Mouse (Mus musculus) neural tube, embryonic 11.5 days (tissue): ENCODE measurements around the gene Foxg1. TPM values are rescaled to one million over a fixed set of nuclear protein-coding genes. Genes with fewer than 3 reads are reported as not detected.

Source experiments
- polyA plus RNA-seq: library from polyadenylated mRNA; unstranded; fragments of >200 nt; fragmentation: Nextera tagmentation; extraction: Ambion mirVana; gene quantifications from 2 replicates; pipeline ENCODE4 v1.2.1, GENCODE M21; 2014

Gene Foxg1
- polyA plus RNA-seq, 1 experiment from 2014 or later: 0.86 TPM

Other genes with a start within 250 kb of the Foxg1 start
- not detected in 2 replicates for gene Gm43517, start 2.5 kb downstream of the Foxg1 start, polyA plus RNA-seq